Mouse (Mus musculus) adrenal gland (tissue): ENCODE measurements around the gene Tmem192.

ENCODE experiments used
- intact Hi-C: fragments of 180-260 bp; cut with DNase I; formaldehyde crosslinking; loops from one replicate; pipeline ENCODE4 v1.15.1; 2025
- long read RNA-seq, 2 experiments: library from polyadenylated mRNA; unstranded; transcript quantifications; one replicate each; pipeline ENCODE4 v2.0.0; 2020; ENCODE audit warnings: borderline replicate concordance in 1 of 2; ENCODE audit not compliant: insufficient replicate concordance in 1 of 2

Tmem192 gene
- long read RNA-seq, experiment 1, transcript Tmem192-201 (6 exons, 1,122 nt): major isoform, 49 of 63 reads
- long read RNA-seq, experiment 1, partial matches to known transcripts: 8 of 63 reads
- long read RNA-seq, experiment 1, other reads (novel, unspliced or antisense): 5 of 63 reads
- long read RNA-seq, experiment 2, transcript Tmem192-201 (6 exons, 1,122 nt): major isoform, 42 of 48 reads
- long read RNA-seq, experiment 2, partial matches to known transcripts: 2 of 48 reads
- long read RNA-seq, experiment 2, other reads (novel, unspliced or antisense): 1 of 48 reads

- intact Hi-C loops: no loop called here
These were observed at the start of gene Tmem192 for GRCm38 (mm10) chr8:64946820-64947697. Tmem192 (plus strand) TSS chr8:64947185.

GRCm38 (mm10) chr8:64898710-64899109 is 48.3 kb upstream of the Tmem192 start:
- intact Hi-C loops: no loop called here

GRCm38 (mm10) chr8:64900645-64901044 is 46.3 kb upstream of the Tmem192 start:
- intact Hi-C loops: no loop called here

GRCm38 (mm10) chr8:64901527-64902156 is 45.3 kb upstream of the Tmem192 start:
- intact Hi-C loops: no loop called here

GRCm38 (mm10) chr8:64902191-64902590 is 44.8 kb upstream of the Tmem192 start:
- intact Hi-C loops: no loop called here

- intact Hi-C loops: no loop called here
These were observed 43.2 kb upstream of the Tmem192 start for GRCm38 (mm10) chr8:64903778-64904177.

GRCm38 (mm10) chr8:64910026-64910425 is 37.0 kb upstream of the Tmem192 start:
- intact Hi-C loops: no loop called here

GRCm38 (mm10) chr8:64916793-64917192 is 30.2 kb upstream of the Tmem192 start:
- intact Hi-C loops: no loop called here

- intact Hi-C loops: no loop called here
These were observed 23.7 kb upstream of the Tmem192 start for GRCm38 (mm10) chr8:64923329-64923728.

GRCm38 (mm10) chr8:64925762-64926161 is 21.2 kb upstream of the Tmem192 start:
- intact Hi-C loops: no loop called here

GRCm38 (mm10) chr8:64926355-64926754 is 20.6 kb upstream of the Tmem192 start:
- intact Hi-C loops: no loop called here

GRCm38 (mm10) chr8:64928938-64929337 is 18.0 kb upstream of the Tmem192 start:
- intact Hi-C loops: no loop called here

- intact Hi-C loops: no loop called here
These were observed 12.0 kb upstream of the Tmem192 start for GRCm38 (mm10) chr8:64934997-64935396.

GRCm38 (mm10) chr8:64941019-64941418 is 6.0 kb upstream of the Tmem192 start:
- intact Hi-C loops: loop anchor here (2.0 to 5.0 kb wide), 3 partner anchors 94 to 322 kb away; no protein-coding TSS in a partner anchor

GRCm38 (mm10) chr8:64941495-64941894 is 5.5 kb upstream of the Tmem192 start:
- intact Hi-C loops: loop anchor here (2.0 to 5.0 kb wide), 3 partner anchors 94 to 323 kb away; no protein-coding TSS in a partner anchor

- intact Hi-C loops: loop anchor here (5.0 kb wide), 2 partner anchors 96 to 181 kb away; no protein-coding TSS in a partner anchor
These were observed 4.0 kb upstream of the Tmem192 start for GRCm38 (mm10) chr8:64942946-64943345.

GRCm38 (mm10) chr8:64944831-64945230 is 2.2 kb upstream of the Tmem192 start:
- intact Hi-C loops: loop anchor here (5.0 kb wide), 2 partner anchors 98 to 183 kb away; no protein-coding TSS in a partner anchor

GRCm38 (mm10) chr8:64945606-64946005 is 1.4 kb upstream of the Tmem192 start:
- intact Hi-C loops: no loop called here

- intact Hi-C loops: no loop called here
These were observed 555 bp upstream of the Tmem192 start for GRCm38 (mm10) chr8:64946441-64946819.

- intact Hi-C loops: no loop called here
These were observed 681 bp downstream of the Tmem192 start for GRCm38 (mm10) chr8:64947698-64948034.

- intact Hi-C loops: no loop called here
These were observed 1.4 kb downstream of the Tmem192 start for GRCm38 (mm10) chr8:64948371-64948770.

GRCm38 (mm10) chr8:64952101-64952500 is 5.1 kb downstream of the Tmem192 start:
- intact Hi-C loops: no loop called here
